Mouse (Mus musculus) splenic B cell, adult 2 months (primary cell): ENCODE data around the gene Cyth4.
A peak's percentile ranks its signal among the peaks of the same experiment; 100 is the strongest.

Source experiments
- DNase-seq: peaks from one replicate; pipeline ENCODE4 v3.0.0-alpha.2; 2011; ENCODE audit warnings: low read depth, low spot score
- H3K27me3 ChIP-seq: 2 replicates; pipeline ENCODE4 v1.6.1; 2012; ENCODE audit warnings: mild to moderate bottlenecking, low read length, moderate library complexity, mixed read lengths; ENCODE audit not compliant: control insufficient read depth, poor library complexity, insufficient read depth, severe bottlenecking
- H3K36me3 ChIP-seq: 2 replicates; pipeline ENCODE4 v1.6.1; 2012; ENCODE audit warnings: mild to moderate bottlenecking, low read length, moderate library complexity, mixed read lengths; ENCODE audit not compliant: control insufficient read depth, poor library complexity, insufficient read depth, severe bottlenecking

Gene Cyth4

DNA sequence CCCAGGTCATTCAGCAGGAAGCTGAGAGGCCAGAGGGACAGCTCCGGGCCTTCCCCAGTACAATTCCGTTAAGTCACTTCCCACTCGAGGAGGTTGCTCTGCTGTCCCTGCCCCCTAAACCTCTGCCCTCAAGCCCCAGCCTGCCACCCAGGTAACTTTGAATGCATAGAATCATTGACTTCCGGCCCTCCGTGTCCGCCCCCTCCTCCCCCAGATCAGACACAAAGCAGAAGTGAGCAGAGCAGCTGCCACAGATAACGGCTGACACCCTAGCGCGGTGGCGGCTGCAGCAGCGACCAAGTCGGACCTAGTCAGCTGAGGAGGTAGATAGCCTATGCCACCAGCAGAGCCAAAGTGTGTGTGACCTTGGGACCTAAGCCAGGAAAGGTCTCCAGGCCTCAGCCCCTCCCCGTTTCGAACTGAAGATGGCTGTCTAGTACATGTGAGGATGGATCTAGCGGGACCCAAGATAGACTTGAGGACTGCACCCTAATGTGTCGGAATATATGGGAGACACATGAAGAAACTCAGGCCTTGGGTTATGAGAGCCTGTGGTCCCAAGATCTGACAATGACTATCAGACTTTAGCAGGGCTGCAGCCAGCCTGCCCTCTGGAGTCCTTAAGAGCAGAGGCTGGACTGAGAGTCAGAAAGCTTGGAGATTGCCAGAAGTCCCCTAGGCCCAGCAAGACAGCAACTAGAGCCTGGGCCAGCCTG lies 25.1 kb upstream of the Cyth4 start:
- H3K36me3 ChIP-seq, result peaks cover 29% of the 10 kb centered on the region
- no peaks in the 10 kb centered on the region for H3K27me3 ChIP-seq
- peak; percentile 91 for DNase-seq

DNA sequence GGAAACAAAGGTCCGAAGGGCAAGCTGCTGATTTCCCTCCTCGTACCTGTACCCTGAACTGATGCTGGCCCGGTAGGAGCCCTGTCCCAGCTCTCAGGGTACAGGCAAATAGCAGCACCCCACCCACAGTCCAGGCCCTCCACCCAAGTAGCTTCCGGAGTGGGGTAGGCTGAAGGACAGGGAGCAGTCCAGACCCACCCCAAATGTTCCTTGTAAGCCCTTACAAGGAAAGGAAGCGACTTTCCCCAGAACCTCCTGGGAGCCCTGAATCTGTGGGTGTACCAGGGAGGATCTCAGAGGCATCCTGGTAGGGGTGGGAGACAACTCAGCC lies 24.6 kb upstream of the Cyth4 start:
- peaks cover 27% of the 10 kb centered on the region for H3K36me3 ChIP-seq
- DNase-seq, result no peak
- H3K27me3 ChIP-seq, result no peaks in the 10 kb centered on the region

DNA sequence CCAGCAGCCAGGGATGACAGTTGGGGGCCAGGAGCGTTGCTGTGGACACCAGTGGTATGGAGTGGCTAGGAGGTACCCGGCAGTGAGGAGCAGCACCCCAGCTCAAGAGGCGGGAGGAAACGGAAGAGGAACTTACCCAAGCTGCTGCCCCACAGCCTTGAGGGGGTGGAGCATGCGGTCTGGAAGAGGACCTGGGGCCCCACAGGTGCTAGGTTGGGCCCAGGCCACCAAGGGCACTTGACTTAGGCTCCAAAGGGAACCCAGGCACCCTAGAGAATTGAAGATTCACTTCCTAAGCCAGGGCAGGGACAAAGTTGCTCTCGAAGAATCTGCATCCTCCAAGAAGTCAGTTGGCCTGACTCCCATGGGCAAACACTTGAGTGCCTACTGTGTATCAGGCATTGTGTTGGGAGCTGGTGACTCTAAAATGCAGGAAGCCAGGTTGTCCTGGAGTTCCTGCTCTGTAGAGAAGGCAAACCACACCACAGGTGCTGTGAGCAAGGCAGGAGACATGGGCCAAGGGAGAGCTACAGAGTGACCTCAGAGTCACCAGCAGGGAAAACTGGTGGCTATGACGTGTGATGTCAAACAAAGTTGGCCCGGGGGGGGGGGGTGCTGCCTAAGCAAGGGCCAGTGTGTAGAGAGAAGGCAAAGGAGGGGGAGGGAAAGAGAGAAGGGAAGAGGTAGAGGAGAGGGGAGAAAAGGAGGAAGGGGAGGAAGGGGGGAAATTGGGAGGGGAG lies 24.0 kb upstream of the Cyth4 start, which contains the start of gene Rac2:
TSS of gene Rac2 (minus strand) at position 126 of the 740 bp plus-strand sequence.
- H3K36me3 ChIP-seq, result peaks cover 24% of the 10 kb centered on the region
- H3K27me3 ChIP-seq, result no peaks in the 10 kb centered on the region
- DNase-seq, result peak; percentile 89

DNA sequence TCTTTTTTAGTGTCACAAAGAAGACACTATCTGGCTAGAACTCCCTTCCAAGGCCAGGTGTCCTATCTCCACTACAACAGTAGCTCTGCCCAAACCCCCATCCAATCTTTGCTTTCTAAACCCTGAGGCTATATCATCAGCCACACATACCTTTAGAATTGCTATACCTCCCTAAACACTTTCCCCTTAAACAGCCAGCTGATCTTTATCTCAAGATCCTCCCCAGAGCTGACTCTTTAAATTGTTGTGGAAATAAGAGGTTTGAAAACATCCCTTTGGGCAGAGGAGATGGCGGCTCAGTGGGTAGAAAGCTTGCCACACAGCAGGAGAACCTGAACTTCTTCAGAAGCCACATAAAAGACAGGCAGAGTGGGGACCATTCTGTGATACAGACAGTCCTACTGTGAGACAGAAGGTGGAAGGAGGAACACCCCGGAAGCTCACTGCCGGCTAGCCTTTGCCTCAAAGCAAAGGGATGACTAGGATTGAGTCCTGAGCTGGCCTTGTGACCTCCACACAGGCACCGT lies 20.5 kb upstream of the Cyth4 start:
- H3K27me3 ChIP-seq, result no peaks in the 10 kb centered on the region
- DNase-seq, result no peak
- H3K36me3 ChIP-seq, result no peaks in the 10 kb centered on the region

DNA sequence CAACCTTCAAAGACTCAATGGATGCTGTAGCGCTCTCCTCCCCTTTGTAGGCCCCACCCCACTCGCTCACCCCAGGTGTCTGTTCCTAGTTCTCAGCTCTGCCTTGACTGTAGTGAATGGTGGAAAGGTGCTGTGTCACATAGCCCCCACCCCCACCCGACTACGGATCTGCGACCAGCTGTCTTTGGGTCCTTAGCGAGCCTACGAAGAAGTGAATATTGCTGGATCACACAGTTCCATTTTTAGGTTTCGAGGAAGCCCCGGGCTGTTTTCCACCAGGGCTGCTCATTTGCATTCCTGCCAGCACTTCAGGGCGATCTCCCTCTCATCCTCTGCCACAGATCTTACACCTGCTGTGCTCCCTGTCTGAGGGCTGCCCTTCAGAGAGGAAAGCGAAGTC lies 13.5 kb upstream of the Cyth4 start:
- Histone ChIP-seq H3K27me3 (no peaks in the 10 kb centered on the region), H3K36me3 (no peaks in the 10 kb centered on the region)
- no peak for DNase-seq

DNA sequence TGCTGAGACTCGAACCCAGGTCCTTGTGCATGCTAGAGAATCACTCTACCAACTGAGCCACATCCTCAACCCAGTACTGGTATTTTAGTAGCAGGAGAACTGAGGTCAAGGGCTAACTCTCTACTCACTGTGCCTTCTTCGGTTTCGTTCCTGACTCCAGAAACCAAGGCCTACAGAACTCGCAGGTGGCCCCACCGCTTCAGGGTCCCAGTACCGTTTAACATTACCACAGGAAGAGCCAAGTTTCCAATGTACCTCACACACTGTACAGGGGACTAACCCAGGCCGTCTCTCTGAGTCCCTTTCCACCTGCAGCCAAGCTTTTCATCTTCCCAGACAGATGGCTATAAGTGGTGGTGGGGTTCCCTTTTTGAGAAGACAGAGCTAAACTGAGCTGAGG lies 11.4 kb upstream of the Cyth4 start:
- no peak for DNase-seq
- Histone ChIP-seq H3K27me3 (no peaks in the 10 kb centered on the region), H3K36me3 (no peaks in the 10 kb centered on the region)

DNA sequence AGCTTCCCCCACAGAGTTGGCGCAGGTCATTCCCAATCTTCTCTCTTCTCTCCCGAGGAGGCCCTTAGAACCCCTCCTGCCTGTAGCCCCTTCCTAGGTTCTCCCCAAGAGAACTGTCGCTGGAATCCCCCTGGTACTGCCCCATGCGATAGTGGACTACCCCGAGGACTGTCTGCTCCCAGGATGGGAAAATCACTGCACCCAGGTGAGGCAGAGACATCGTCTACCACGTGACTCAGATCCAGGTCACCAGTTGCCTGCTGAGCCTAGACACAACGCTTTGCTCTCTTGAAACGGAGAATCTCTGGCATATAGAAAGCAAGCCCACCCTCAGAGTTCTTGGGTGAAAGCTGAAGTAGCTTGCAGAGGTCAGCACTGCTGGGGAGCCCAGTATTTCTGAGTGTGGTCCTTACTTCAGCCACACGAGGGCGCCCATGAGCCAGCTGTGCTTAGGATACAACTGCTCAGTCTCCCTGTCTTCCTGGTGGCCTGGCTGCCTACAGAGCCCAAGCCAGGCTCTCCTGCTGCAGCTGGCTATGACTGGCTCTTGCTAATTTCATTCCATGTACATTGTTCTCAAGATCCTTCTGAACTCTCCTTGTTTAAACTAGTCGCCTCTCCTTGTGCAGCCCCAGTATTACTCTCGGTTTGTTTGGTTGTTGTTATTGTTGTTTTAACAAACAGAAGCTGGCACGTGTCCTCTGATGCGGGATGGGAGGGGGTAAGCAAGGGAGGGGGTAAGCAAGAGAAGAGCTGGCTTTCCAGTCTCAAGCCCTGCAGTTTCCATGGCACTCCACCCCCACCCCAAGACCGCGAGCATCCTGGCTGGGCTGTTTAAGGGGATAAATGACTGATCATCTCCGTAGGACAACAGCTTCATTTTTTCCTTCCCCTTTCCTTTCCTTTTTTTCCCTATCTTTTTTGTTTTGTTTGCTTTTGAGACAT lies 9.5 kb upstream of the Cyth4 start:
- Histone ChIP-seq H3K27me3 (no peaks in the 10 kb centered on the region), H3K36me3 (no peaks in the 10 kb centered on the region)
- peak; percentile 87 for DNase-seq

DNA sequence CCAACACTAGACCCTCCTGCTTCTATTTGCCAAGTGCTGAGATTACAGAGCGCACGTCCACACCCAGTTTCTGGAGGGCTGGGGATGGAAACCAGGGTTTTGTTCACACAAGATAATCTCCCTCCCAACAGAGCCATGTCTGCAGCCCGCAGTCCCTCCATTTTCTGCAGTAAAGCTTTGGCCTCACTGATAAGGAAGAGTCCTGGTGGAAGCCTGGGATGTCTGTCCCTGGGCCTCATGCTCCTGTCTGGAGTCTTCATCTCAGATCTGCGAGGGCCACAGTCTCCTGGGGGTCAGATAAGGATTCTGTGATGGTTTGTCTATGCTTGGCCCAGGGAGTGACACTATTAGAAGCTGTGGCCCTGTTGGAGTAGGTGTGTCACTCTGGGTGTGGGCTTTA lies 8.8 kb upstream of the Cyth4 start:
- Histone ChIP-seq H3K36me3 (no peaks in the 10 kb centered on the region), H3K27me3 (no peaks in the 10 kb centered on the region)
- DNase-seq, result no peak

DNA sequence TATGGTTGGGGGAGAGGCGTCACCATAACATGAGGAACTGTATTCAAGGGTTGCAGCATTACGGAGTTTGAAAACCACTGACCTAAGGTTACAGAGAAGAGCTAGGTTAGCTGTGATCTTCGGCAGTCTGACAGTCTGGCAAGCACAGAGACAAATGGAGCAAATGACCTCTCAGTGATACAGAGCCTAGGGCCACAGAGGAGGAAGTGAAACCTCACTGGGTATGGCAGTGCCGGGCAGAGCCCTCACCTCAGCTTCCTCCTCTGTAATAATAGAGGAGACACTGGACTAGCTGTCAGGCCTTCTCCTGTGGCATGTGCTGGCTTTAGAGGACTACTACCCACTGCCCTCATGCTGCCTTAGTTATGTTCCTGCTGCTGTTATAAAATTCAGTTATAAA lies 7.9 kb upstream of the Cyth4 start:
- DNase-seq, result peak; percentile 86
- H3K27me3 ChIP-seq, result no peaks in the 10 kb centered on the region
- no peaks in the 10 kb centered on the region for H3K36me3 ChIP-seq

DNA sequence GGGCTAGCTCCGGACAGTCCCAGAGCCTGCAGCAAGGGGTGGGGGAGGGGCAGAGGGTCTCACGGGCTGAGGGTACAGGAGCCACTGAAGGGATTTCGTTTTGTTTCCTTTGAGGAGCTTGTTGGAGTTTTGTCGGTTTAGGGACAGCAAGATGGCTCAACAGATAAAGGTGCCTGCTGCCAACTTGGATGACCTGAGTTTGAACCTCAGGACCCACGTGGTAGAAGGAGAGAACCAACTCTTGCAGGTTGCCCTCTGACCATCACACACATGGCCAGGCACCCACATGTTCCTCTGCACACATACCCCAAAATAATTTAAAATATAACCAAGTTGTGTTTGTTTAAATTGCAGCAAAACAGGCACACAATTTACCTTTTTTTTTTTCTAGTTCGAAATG lies 6.9 kb upstream of the Cyth4 start:
- H3K36me3 ChIP-seq, result no peaks in the 10 kb centered on the region
- no peak for DNase-seq
- no peaks in the 10 kb centered on the region for H3K27me3 ChIP-seq

DNA sequence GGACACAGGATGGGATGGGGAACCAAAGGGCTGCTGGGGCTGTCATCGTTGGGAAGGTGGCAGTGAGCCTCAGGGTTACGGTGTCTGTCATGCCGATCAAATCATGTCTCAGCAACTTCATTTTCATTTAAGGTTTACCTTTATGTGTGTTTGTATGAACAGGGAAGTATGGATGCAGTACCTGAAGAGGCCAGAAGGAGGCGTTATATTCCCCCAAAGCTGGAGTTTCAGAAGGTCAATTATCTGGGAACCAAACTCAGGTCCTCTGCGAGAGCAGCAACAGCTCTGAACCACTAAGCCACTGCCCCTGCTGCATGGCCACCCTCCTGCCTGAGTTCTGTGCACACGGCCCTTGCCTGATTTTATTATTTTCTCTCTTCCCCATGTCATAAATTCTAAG lies 6.1 kb upstream of the Cyth4 start:
- no peaks in the 10 kb centered on the region for H3K36me3 ChIP-seq
- no peaks in the 10 kb centered on the region for H3K27me3 ChIP-seq
- no peak for DNase-seq

DNA sequence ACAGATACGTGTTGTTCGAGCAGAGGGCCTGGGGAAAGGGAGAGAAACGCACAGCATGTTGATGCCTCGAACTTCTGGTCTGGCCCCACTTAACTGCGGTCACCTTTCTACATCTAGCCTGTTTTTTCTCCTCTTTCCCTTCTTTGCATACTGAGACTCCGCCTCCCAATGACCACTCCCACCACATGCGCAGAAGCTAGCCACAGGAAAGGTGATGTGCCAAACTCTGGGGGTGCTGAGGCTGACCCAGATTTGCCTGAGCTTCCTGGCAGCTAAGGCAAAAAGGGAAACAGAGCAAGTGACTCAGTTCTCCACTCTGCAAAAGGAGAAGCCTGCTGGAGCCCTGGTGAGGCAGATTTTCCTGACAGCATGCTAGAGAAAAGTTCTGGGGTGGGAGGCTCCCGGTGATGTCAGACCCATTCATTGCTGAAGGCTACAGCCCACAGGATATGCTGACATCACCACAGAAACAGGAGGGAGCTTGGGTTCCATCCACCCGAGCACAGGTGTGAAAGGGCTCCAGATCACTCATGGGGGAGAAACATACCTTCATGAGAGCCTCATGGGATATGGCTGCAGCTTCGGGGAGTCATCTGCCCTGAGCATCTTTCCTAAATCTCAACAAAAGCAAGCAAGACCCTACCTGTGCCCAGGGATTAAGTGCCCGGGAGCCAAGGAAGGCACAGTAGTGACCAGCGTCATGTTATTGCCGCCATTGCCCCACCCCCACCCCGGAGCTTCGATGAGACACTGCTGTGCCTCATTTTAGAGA lies 5.0 kb upstream of the Cyth4 start:
- H3K36me3 ChIP-seq, result no peaks in the 10 kb centered on the region
- peak; percentile 86 for DNase-seq
- no peaks in the 10 kb centered on the region for H3K27me3 ChIP-seq

DNA sequence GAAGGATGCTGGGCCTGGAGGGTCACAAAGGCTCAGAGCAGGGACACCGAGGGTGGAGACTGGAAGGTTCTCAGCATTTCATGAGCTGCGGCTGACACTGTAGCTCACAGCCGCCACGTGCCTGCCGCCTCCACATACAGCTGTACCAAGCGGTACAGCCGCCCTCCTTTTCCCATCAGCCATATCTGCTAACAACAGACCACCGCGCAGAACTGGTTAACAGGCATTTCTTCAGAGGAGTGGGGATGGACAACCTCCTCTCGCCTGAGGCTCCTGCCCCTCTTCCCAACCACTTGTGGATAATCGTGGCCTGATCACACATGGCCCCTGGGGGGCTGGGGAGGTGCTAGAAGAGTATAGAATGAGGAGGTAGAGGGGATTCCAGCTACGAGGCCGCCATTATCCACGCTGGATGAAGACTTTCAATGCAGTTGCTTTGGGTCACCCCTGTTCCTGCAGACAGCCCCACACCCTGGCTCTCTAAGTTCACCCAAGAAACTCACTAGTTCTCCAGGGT lies 4.3 kb upstream of the Cyth4 start:
- no peak for DNase-seq
- Histone ChIP-seq H3K36me3 (no peaks in the 10 kb centered on the region), H3K27me3 (no peaks in the 10 kb centered on the region)

DNA sequence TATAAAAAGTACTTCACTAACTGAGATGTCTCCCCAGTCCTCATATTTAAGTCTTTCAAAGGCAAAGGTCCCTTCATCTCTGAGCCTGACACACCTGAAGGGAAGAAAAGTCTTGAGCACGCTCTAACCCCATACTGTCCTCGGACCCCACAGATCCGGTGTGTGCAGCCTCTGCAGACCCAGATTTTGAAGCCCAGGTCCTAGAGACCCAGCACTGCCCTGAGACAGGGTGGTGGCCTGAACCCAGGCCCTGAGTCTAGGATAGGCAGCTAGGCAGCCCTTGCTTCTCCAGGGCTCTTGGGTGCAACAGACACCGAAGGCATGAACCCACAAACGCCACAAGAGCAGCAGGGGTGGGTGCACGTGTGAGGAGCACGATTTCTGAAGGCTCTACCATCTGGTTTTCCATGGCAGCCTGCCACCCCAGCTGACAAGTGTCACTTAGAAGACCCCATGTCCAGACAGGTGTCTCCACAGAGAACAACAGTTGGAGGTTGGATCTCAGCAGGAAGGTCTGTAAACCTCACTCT lies 2.9 kb upstream of the Cyth4 start:
- no peaks in the 10 kb centered on the region for H3K27me3 ChIP-seq
- no peak for DNase-seq

More for the DNA sequence above, 2.9 kb upstream of the Cyth4 start:
- no peaks in the 10 kb centered on the region for H3K36me3 ChIP-seq
